Mouse (Mus musculus) urinary bladder, adult 18-20 months (tissue): Measurements from ENCODE around the gene Vav3.
"Not testable (repeated sequence)": the region's sequence is repeated elsewhere in the genome, so short reads cannot be mapped to it uniquely, and the experiment has no call there.

Source experiments
- DNase-seq, 2 experiments: peaks; one replicate each; pipeline ENCODE4 v3.0.0; 2022; ENCODE audit warnings: low spot score in 2 of 2, mixed read lengths in 2 of 2

Vav3 gene

GRCm38 (mm10) chr3:109440001-109440400 lies 99.5 kb downstream of the Vav3 start:
- DNase-seq = no peak

DNA sequence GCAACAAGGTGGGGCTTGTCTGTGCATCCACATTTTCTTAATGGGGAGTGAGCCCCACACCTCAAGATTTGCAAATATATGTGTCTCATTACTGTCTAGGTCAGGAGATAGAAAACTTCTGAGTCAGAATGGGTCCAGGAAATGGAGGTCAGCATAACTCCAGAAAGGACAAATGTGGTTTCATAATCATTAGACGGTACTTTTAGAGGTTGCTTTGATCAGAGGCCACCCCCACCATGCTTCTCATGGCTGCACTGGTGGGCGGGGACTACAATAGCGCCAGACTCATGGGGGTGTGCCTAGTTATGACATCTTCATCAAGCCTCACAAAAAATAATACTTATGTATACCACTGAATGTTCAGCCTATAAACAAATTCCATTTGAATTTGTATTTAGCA lies 103.6 kb downstream of the Vav3 start:
- DNase-seq = no peak

GRCm38 (mm10) chr3:109446903-109447302 lies 106.5 kb downstream of the Vav3 start:
- no peak for DNase-seq

GRCm38 (mm10) chr3:109448249-109448648 lies 107.8 kb downstream of the Vav3 start:
- DNase-seq = not testable (repeated sequence)

DNA sequence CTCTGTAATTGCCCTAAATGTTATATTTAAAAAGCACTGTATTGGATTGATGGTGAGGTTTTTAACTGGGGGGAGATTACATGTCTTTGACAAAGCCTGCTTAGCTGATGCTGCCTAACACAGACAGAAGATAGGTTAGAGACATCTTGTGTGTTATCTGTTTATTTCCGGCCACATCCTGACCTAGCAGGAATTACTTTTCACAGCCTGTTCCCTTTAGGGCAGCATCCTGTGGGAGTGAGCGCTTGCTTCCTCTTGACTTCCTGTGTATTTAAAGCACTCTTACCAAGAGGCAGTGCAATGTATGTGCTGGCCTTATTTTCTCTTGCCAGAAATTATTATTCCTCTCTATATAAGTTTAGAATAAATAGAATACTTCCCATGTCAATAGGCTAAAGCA lies 111.5 kb downstream of the Vav3 start:
- DNase-seq = no peak

GRCm38 (mm10) chr3:109454633-109455032 lies 114.2 kb downstream of the Vav3 start:
- no peak for DNase-seq

- no peak for DNase-seq
These were observed 115.9 kb downstream of the Vav3 start for GRCm38 (mm10) chr3:109456340-109456739.

- DNase-seq = no peak
These were observed 123.2 kb downstream of the Vav3 start for GRCm38 (mm10) chr3:109463684-109464083.

DNA sequence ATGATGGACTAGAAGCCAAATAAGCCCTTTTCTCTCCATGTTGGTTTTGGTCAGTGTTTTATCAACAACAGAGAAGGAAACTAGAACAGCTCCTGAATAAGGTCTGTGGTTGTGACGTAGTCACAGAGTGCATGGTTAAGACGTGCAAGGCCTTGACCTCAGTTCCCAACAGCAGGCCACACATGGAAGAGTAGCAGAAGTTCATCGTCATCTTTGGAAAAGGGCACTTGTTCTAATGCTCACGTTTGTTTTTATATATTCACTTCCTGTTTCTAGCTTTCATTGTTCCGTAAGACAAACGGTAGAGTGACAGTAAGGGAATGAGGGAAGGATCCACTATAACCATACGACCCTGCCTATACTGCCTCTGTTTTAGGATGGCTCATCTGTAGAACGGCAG lies 124.1 kb downstream of the Vav3 start:
- no peak for DNase-seq

GRCm38 (mm10) chr3:109466541-109466940 lies 126.1 kb downstream of the Vav3 start:
- DNase-seq = no peak

GRCm38 (mm10) chr3:109467288-109467687 lies 126.8 kb downstream of the Vav3 start:
- no peak for DNase-seq

GRCm38 (mm10) chr3:109469465-109469864 lies 129.0 kb downstream of the Vav3 start:
- DNase-seq = peak; percentile 29 to 66

- DNase-seq = no peak
These were observed 130.3 kb downstream of the Vav3 start for GRCm38 (mm10) chr3:109470651-109471255.

DNA sequence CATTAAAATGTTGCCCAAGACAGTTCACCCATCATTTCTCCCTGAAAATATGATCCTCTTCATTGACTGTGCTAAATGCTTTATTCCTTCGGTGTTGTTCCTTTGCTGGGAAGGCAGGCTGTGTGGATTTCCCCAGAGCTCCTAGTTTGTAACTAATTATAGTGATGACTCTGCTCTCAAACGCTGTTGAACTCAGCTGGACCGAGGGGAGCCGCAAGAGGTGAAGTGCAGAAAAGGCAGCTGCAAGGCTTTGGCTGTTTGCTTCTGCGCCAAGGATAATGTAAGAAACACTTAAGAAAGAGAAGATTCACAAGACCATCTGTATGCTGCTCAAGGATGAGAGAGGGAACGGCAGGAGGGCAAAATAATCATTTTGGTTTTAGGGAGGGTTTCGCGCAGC lies 136.1 kb downstream of the Vav3 start:
- DNase-seq = no peak

- DNase-seq = no peak
These were observed 137.8 kb downstream of the Vav3 start for GRCm38 (mm10) chr3:109478297-109478696.

- no peak for DNase-seq
These were observed 140.2 kb downstream of the Vav3 start for GRCm38 (mm10) chr3:109480625-109481024.

DNA sequence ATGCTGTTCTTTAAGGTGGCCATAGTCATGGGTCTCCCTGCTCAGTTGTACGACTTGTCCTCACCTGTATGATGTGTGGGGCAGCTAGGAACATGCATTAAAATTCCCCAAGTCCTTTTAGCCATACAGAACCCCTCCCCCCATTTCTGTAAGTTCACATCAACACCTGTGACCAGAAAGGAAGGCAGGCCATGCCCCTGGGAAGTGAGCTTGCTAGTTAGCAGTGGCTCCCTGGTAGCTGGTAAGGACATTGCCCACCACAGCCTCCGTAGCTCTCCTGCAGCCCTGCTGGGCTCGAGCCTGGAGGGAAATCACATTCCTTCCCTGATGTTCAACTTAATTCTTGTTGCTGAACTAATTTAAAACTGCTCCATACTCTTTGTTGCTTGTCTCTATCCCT lies 146.3 kb downstream of the Vav3 start:
- no peak for DNase-seq

GRCm38 (mm10) chr3:109487823-109488222 lies 147.4 kb downstream of the Vav3 start:
- no peak for DNase-seq

DNA sequence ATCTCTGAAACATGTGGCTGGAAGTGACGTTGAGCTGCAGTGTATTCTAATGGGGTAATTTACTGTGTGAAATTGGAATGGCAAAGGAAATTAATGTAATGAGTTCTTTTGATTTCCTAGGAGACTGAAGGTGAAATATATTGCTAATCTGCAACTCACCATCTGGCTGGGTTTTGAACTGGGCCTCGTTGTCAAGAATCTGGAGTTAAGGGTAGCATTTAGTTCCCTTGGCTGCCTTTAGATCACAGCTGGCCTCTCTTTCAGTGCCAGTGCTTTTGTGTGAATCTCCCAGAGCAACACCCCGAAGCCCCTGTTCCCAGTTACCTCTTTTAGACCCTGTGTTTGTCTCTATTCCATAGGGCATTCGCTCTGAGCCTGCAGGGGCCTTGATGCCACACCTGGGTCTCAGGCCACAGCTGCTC lies 148.3 kb downstream of the Vav3 start:
- DNase-seq = no peak

DNA sequence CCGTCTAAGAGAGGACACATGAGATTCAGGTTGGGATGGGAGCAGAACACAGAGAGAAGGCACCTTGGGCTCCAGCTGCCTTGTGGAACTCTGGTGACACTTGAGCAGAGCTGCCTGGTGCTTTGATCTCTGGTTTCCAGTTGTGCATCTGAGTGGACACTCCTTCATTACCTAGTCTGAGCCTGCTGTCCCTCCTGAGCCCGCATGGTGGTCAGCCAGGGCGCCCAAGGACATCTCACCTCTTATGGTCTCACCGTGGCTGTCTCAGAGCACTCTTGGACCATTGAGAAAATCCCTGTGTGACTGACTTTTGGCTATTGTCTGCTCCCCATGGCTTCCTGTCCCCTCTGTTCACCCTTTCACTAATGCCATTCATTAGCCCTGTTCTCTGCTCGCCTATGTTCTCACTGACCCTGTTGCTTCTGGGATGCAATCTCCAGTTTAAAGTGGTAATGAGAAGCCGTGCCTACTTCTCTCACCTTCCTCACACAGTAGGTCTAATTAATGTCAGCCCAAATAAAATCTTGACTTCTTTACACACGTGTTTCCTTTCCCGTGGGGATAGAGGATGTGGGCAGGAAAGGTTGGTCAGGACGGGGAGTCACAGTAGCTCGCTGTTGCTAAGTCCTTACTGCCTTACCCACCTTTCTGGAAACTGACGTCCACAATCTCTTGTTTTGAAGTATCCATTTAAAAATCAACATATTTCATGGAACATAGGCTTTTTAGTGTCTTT lies 150.3 kb downstream of the Vav3 start:
- no peak for DNase-seq

GRCm38 (mm10) chr3:109491568-109491967 lies 151.1 kb downstream of the Vav3 start:
- peak; percentile 17 to 25 for DNase-seq

GRCm38 (mm10) chr3:109496461-109496860 lies 156.0 kb downstream of the Vav3 start:
- DNase-seq = no peak

DNA sequence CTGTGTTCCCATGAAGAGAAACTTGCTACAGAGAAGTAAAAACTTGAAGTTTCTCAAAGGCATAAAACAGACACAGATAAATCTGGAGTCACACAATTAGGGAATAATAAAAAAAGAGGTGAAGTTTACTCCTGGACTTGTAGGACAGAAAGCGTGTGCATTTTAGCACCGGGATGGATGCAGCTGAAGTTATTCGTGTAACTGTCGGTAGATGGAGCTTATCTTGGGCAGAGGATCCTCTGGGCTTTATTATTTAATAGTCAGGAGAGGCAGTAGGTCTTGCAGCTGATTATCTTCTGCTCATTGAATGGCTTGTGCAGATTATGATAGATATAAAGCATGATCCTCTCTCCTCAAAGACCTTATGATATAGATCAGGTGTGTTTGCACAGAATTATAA lies 156.6 kb downstream of the Vav3 start:
- DNase-seq = no peak
